Mouse (Mus musculus) small intestine, adult 2 months (tissue): ENCODE data around the gene Trim56.

Source experiments
- CTCF ChIP-seq: fragments of 200-500 bp; IDR thresholded peaks from 2 replicates; pipeline ENCODE4 v1.5.1; 2012; ENCODE audit warnings: low read depth, mild to moderate bottlenecking, control low read depth, inconsistent platforms, low read length, moderate library complexity, mixed read lengths; ENCODE audit not compliant: insufficient replicate concordance, insufficient read length; ENCODE audit errors: extremely low read depth
- POLR2A ChIP-seq: fragments of 200-500 bp; IDR thresholded peaks from 2 replicates; pipeline ENCODE4 v1.6.1; 2012; ENCODE audit warnings: low read depth, mild to moderate bottlenecking, control low read depth, inconsistent platforms, low read length, moderate library complexity

- TF ChIP-seq POLR2A (no peak), CTCF (no peak)
Observed at GRCm38 (mm10) chr5:137096037-137096436, 20.0 kb downstream of the Trim56 start.
